Mouse (Mus musculus) stomach, embryonic 16.5 days (tissue): ENCODE results near the gene Pigg. TPM values are rescaled to one million over a fixed set of nuclear protein-coding genes. Genes with fewer than 3 reads are reported as not detected.

Experiments
- ATAC-seq: fragments of 200-750 bp; cut with Nextera tagmentation; 2 replicates; pipeline ENCODE4 v1.8.0; 2017; ENCODE audit warnings: moderate number of reproducible peaks, moderate TSS enrichment; ENCODE audit not compliant: insufficient read depth, low FRiP score
- H3K27ac ChIP-seq: fragments of 300-500 bp; sonication (generic); 2 replicates; pipeline ENCODE4 v1.5.1; 2014; ENCODE audit warnings: low read length
- H3K27me3 ChIP-seq: fragments of 300-500 bp; sonication (generic); 2 replicates; pipeline ENCODE4 v1.6.1; 2014; ENCODE audit warnings: low read length, control low read depth, mixed read lengths; ENCODE audit not compliant: control insufficient read depth, insufficient read depth
- H3K36me3 ChIP-seq: fragments of 300-500 bp; sonication (generic); 2 replicates; pipeline ENCODE4 v1.6.1; 2014; ENCODE audit warnings: low read length; ENCODE audit not compliant: control insufficient read depth, insufficient read depth
- H3K4me1 ChIP-seq: fragments of 300-500 bp; sonication (generic); 2 replicates; pipeline ENCODE4 v1.6.1; 2014; ENCODE audit warnings: low read length, control low read depth, mixed read lengths; ENCODE audit not compliant: control insufficient read depth, insufficient read depth
- H3K4me2 ChIP-seq: fragments of 300-500 bp; sonication (generic); 2 replicates; pipeline ENCODE4 v1.6.1; 2014; ENCODE audit warnings: low read depth, low read length, mixed read lengths
- H3K4me3 ChIP-seq: fragments of 300-500 bp; sonication (generic); replicated peaks from 2 replicates; pipeline ENCODE4 v1.5.1; 2014; ENCODE audit warnings: mild to moderate bottlenecking, low read length
- H3K9ac ChIP-seq: fragments of 300-500 bp; sonication (generic); 2 replicates; pipeline ENCODE4 v1.6.1; 2014; ENCODE audit warnings: low read length
- H3K9me3 ChIP-seq: fragments of 300-500 bp; sonication (generic); replicated peaks from 2 replicates; pipeline ENCODE4 v1.6.1; 2016; ENCODE audit warnings: low read length, control low read depth; ENCODE audit not compliant: control insufficient read depth
- WGBS: fragments of 180-500 bp; shearing (Covaris S2); extraction: QIAGEN DNeasy Blood & Tissue Kit; methylation state at CpG from one replicate; pipeline ENCODE4 v1.1.7; 2014; 5-methylcytosine and 5-hydroxymethylcytosine counted together
- polyA plus RNA-seq: library from polyadenylated mRNA; unstranded; fragments of >200 nt; fragmentation: Nextera tagmentation; extraction: Ambion mirVana; gene quantifications from 2 replicates; pipeline ENCODE4 v1.2.1, GENCODE M21; 2015

Pigg gene
- polyA plus RNA-seq, 1 experiment from 2014 or later, result 8.0 TPM

DNA sequence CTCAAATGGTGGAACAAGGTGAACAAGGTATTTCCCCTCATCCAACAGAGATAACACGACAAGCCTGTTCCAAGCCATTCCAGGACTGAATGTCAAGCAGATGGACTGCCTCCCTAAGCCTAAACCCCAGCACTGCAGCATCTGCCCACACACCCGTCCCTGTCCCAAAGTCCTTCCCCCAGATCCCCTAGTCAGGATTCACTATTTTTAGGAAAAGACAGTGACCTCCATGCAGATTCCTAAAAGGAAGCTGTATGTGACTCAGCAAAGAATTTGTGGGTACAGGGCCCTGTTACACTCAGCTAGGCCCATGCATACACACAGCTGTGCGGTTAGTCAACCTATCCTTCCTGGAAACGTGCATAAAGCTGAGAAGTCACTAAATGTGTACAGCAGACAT lies 74.0 kb downstream of the Pigg start:
- ATAC-seq, result no peak
- no peak overlapping the region for H3K27ac ChIP-seq
- 66% methylated on average over 4 of the region's 4 CpGs for WGBS
- H3K9me3 ChIP-seq, result no peaks in the 10 kb centered on the region
- no peak overlapping the region for H3K4me2 ChIP-seq
- H3K27me3 ChIP-seq, result no peaks in the 10 kb centered on the region
- no peaks in the 10 kb centered on the region for H3K4me1 ChIP-seq
- no peak overlapping the region for H3K9ac ChIP-seq
- no peaks in the 10 kb centered on the region for H3K36me3 ChIP-seq
- H3K4me3 ChIP-seq, result no peak overlapping the region

DNA sequence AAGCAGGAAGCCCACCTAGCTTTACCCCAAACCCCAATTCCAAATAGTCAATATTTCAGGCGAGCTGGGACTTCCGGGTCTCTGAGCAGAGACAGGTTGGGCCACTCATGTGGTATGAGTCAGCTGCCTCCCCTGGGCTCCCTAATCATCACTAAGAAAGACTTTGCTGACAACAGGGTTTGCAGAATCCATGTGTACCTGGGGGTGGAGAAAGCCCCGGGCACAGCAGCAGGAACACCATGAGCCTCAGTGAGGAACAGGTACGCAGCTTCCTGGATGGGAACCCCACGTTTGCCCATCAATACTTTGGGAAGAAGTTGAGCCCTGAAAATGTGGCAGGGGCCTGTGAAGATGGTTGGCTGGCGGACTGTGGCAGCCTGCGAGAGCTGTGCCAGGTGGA lies 75.8 kb downstream of the Pigg start, which contains the start of gene Pde6b:
Pde6b (plus strand) TSS at position 191 of the 400 bp plus-strand sequence.
- no peak for ATAC-seq
- H3K4me2 ChIP-seq, result no peak within 1 kb of the TSS
- no peak within 1 kb of the TSS for H3K4me3 ChIP-seq
- H3K27ac ChIP-seq, result no peak within 1 kb of the TSS
- no peak within 1 kb of the TSS for H3K9ac ChIP-seq
- no peaks in the 10 kb centered on the region for H3K36me3 ChIP-seq
- 67% methylated on average over 7 of the region's 7 CpGs for WGBS
- H3K9me3 ChIP-seq, result no peaks in the 10 kb centered on the region
- H3K4me1 ChIP-seq, result no peaks in the 10 kb centered on the region
- H3K27me3 ChIP-seq, result no peaks in the 10 kb centered on the region

DNA sequence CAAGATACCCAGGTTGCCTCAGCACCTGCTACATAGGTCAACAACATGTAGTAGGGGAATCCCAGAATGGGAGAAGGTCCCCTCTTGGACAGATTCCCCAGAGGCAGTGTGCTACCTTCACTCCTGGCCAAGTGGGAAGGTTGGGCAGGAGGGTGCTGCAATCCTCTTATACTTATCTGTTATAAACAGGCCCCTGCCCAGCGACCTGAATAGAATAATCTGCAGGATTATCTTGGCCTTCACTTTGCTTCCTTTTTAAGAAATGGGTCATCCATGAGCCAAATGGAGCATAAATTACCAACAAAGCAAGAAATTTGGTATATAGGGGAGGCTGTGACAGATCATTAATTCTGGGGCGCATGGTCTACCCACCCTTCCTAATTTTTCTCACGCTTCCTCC lies 77.3 kb downstream of the Pigg start:
- ATAC-seq, result no peak

More for the DNA sequence above, 77.3 kb downstream of the Pigg start:
- Histone ChIP-seq H3K9ac (no peak overlapping the region), H3K36me3 (no peaks in the 10 kb centered on the region), H3K4me3 (no peak overlapping the region), H3K4me1 (no peaks in the 10 kb centered on the region), H3K27ac (no peak overlapping the region), H3K27me3 (no peaks in the 10 kb centered on the region), H3K4me2 (no peak overlapping the region), H3K9me3 (no peaks in the 10 kb centered on the region)
- 76% methylated on average over 3 of the region's 3 CpGs for WGBS

Other genes with a start within 250 kb of the Pigg start
- gene Mtf2, start 246.9 kb upstream of the Pigg start, polyA plus RNA-seq, result 55.4 and 57.0 TPM in 2 replicates
- gene Tmed5, start 180.0 kb upstream of the Pigg start, polyA plus RNA-seq, result 43.7 and 52.0 TPM in 2 replicates
- 7.2 and 9.2 TPM in 2 replicates for gene Ccdc18, start 179.7 kb upstream of the Pigg start, polyA plus RNA-seq
- gene Dr1, start 43.7 kb upstream of the Pigg start, polyA plus RNA-seq, result 43.3 and 43.9 TPM in 2 replicates
- gene Gm42517, start 55.3 kb downstream of the Pigg start, polyA plus RNA-seq, result 0.12 TPM in 1 of 2 replicates, not detected in the other
- gene Pde6b, start 75.8 kb downstream of the Pigg start, polyA plus RNA-seq, result 0.34 and 0.59 TPM in 2 replicates
- gene Atp5k, start 121.8 kb downstream of the Pigg start, polyA plus RNA-seq, result 366 and 477 TPM in 2 replicates
- gene Mfsd7a, start 136.3 kb downstream of the Pigg start, polyA plus RNA-seq, result 0.67 and 0.69 TPM in 2 replicates
- 16.2 and 19.1 TPM in 2 replicates for gene Pcgf3, start 148.6 kb downstream of the Pigg start, polyA plus RNA-seq
- gene Cplx1, start 237.4 kb downstream of the Pigg start, polyA plus RNA-seq, result 2.9 and 3.4 TPM in 2 replicates